Mouse (Mus musculus): ENCODE results near the gene Ccdc162.

DNA sequence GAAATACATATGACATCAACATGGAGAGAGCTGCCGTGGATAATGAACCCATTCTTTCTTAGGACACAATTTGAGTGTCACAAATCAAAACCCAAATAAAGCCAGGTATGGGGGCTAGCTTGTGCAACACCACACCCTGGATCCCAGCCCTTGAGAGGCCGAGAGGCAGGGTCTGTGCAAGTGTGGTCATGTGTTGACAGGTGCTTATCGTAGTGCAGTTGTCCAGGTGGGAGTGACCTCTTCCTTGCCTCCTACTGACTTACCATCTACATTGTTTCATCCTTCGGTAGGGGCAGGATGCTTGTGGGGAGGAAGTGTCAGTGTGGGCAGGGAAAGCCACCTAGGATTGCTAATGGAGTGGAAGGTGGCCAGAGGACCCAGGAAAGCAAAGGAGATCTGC lies 115.1 kb downstream of the Ccdc162 start:
- no peak for TF ChIP-seq EP300 (optimal IDR thresholded peaks at IDR 0.05)
- TF ChIP-seq CTCF (IDR thresholded peaks at IDR 0.05; ENCODE audit: low read depth) = no peak

Measured in stomach, postnatal 0 days (tissue).